Mouse (Mus musculus) T-helper 2 cell (primary cell): ENCODE measurements around the gene Neb.

Experiments
- in situ Hi-C: fragments of 300-600 bp; cut with MboI, MseI; formaldehyde crosslinking; loops from one replicate; pipeline ENCODE4 v1.15.1; 2025; ENCODE audit warnings: high pct_unique_total_duplicates

Neb gene

GRCm38 (mm10) chr2:52378448-52378804, at the start of gene Neb:
Gene Neb, minus strand, starts transcription at chr2:52378474.
- in situ Hi-C loops: no loop called here

- in situ Hi-C loops: no loop called here
Measured at GRCm38 (mm10) chr2:52427383-52427782, 49.1 kb upstream of the Neb start.

GRCm38 (mm10) chr2:52426041-52426440, 47.8 kb upstream of the Neb start:
- in situ Hi-C loops: no loop called here

- in situ Hi-C loops: no loop called here
Measured at GRCm38 (mm10) chr2:52425523-52425795, 47.2 kb upstream of the Neb start.

GRCm38 (mm10) chr2:52424747-52425522, 46.7 kb upstream of the Neb start, which contains the start of gene Arl5a:
Gene Arl5a, minus strand, starts transcription at chr2:52424901.
- in situ Hi-C loops: no loop called here

- in situ Hi-C loops: no loop called here
Measured at GRCm38 (mm10) chr2:52424248-52424728, 46.0 kb upstream of the Neb start.

GRCm38 (mm10) chr2:52423611-52424247, 45.5 kb upstream of the Neb start:
- in situ Hi-C loops: no loop called here

- in situ Hi-C loops: no loop called here
Measured at GRCm38 (mm10) chr2:52422871-52423610, 44.8 kb upstream of the Neb start.

GRCm38 (mm10) chr2:52421197-52421596, 42.9 kb upstream of the Neb start:
- in situ Hi-C loops: no loop called here

- in situ Hi-C loops: no loop called here
Measured at GRCm38 (mm10) chr2:52420001-52420710, 41.9 kb upstream of the Neb start.

- in situ Hi-C loops: no loop called here
Measured at GRCm38 (mm10) chr2:52419295-52419694, 41.0 kb upstream of the Neb start.

- in situ Hi-C loops: no loop called here
Measured at GRCm38 (mm10) chr2:52412524-52413037, 34.3 kb upstream of the Neb start.

GRCm38 (mm10) chr2:52406480-52406879, 28.2 kb upstream of the Neb start:
- in situ Hi-C loops: loop anchor here (5.0 kb wide), 1 partner anchor 94 kb away; no protein-coding TSS in a partner anchor

GRCm38 (mm10) chr2:52405238-52405637, 27.0 kb upstream of the Neb start:
- in situ Hi-C loops: loop anchor here (5.0 kb wide), 1 partner anchor 93 kb away; no protein-coding TSS in a partner anchor

- in situ Hi-C loops: no loop called here
Measured at GRCm38 (mm10) chr2:52394529-52394928, 16.3 kb upstream of the Neb start.

- in situ Hi-C loops: no loop called here
Measured at GRCm38 (mm10) chr2:52390415-52390975, 12.2 kb upstream of the Neb start.

GRCm38 (mm10) chr2:52389975-52390374, 11.7 kb upstream of the Neb start:
- in situ Hi-C loops: no loop called here

GRCm38 (mm10) chr2:52386451-52386850, 8.2 kb upstream of the Neb start:
- in situ Hi-C loops: no loop called here

- in situ Hi-C loops: no loop called here
Measured at GRCm38 (mm10) chr2:52386037-52386436, 7.8 kb upstream of the Neb start.

- in situ Hi-C loops: no loop called here
Measured at GRCm38 (mm10) chr2:52378848-52379261, 581 bp upstream of the Neb start.
